Comparison of ENCODE assay signal across 8 mouse cellular contexts in the genomic region with DNA sequence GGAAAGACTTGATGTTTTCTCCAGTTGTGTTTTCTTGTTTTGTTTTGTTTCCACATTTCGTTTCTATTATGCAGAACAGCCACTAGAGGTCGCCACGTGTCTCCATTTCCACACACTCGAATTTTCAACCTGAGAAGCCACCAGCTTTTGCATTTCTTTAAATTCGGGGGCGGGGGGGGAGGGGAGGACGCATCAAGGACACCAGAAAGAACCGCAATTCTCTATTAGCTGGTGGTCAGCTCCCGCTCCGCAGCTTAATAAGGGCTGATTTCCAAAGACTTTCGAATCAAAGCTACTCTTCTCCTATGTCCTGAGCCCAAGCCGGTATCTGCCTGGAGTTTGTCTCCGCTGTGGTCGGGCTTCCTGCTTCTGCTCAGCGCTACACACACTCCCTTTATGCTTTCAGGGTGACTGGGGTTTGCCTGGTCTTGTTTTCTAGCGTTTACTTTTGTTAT. TPM values are rescaled to one million over a fixed set of nuclear protein-coding genes. Genes with fewer than 3 reads are reported as not detected.
DNase-seq lines count a peak whose midpoint lies in the region; ATAC-seq and TF ChIP-seq lines count a peak whose summit lies in the region.

No protein-coding gene starts in this region.

- no peaks in the 10 kb centered on the region for H3K79me2 ChIP-seq in myocyte (ENCODE audit: control insufficient read depth, insufficient read depth)

- WGBS in heart, embryonic 11.5 days (ENCODE audit: insufficient replicate concordance), result under 1% methylated on average over 16 of the region's 16 CpGs
- 0% methylated on average over 16 of the region's 16 CpGs for WGBS in kidney, embryonic 16.5 days
- 0% methylated on average over 16 of the region's 16 CpGs for WGBS in liver, embryonic 12.5 days (ENCODE audit: insufficient replicate concordance)

- no peaks in the 10 kb centered on the region for H3K4me1 ChIP-seq in heart, embryonic 11.5 days (ENCODE audit: control insufficient read depth, insufficient read depth, low read length)
- 0 out of 2 replicates have a peak, but pooled peaks cover 5% of the 10 kb centered on the region for H3K4me1 ChIP-seq in kidney, embryonic 16.5 days (ENCODE audit: insufficient read depth, low read length)
- peaks cover 39% of the 10 kb centered on the region; the same call in 1 of the 2 replicates for H3K4me1 ChIP-seq in liver, embryonic 12.5 days

- no peak overlapping the region for H3ac ChIP-seq in myocyte (ENCODE audit: control insufficient read depth, insufficient read length)

- no peaks in the 10 kb centered on the region for H3K27me3 ChIP-seq in heart, embryonic 11.5 days (ENCODE audit: control insufficient read depth, insufficient read depth, low read length)
- no peaks in the 10 kb centered on the region for H3K27me3 ChIP-seq in kidney, embryonic 16.5 days (ENCODE audit: insufficient read depth, low read length)
- H3K27me3 ChIP-seq in liver, embryonic 12.5 days (replicated peaks), result no peaks in the 10 kb centered on the region
- no peaks in the 10 kb centered on the region for H3K27me3 ChIP-seq in myocyte (ENCODE audit: control insufficient read depth, insufficient read depth, insufficient read length)

- no peak for ATAC-seq in heart, embryonic 11.5 days (replicated peaks; ENCODE audit: insufficient number of reproducible peaks, low FRiP score, low TSS enrichment)
- ATAC-seq in kidney, embryonic 16.5 days (ENCODE audit: low FRiP score, low TSS enrichment), result peak; percentile 84; the same call in 1 of the 2 replicates
- peak; percentile 36; the same call in 1 of the 2 replicates for ATAC-seq in liver, embryonic 12.5 days

- H3K4me3 ChIP-seq in heart, embryonic 11.5 days (ENCODE audit: low read depth, low read length), result peak overlapping the region; percentile 51
- H3K4me3 ChIP-seq in kidney, embryonic 16.5 days (ENCODE audit: low read length), result peak overlapping the region; percentile 58
- peak overlapping the region; percentile 75 for H3K4me3 ChIP-seq in liver, embryonic 12.5 days
- H3K4me3 ChIP-seq in myocyte, result peak overlapping the region; percentile 24

- no peaks in the 10 kb centered on the region for H3K36me3 ChIP-seq in heart, embryonic 11.5 days (ENCODE audit: control insufficient read depth, insufficient read depth, low read length)
- no peaks in the 10 kb centered on the region for H3K36me3 ChIP-seq in kidney, embryonic 16.5 days (ENCODE audit: insufficient read depth, low read length)
- peaks cover 27% of the 10 kb centered on the region for H3K36me3 ChIP-seq in liver, embryonic 12.5 days
- no peaks in the 10 kb centered on the region for H3K36me3 ChIP-seq in myocyte (ENCODE audit: control insufficient read depth, insufficient read depth)

- peak overlapping the region; percentile 74 for H3K9ac ChIP-seq in heart, embryonic 11.5 days (ENCODE audit: low read depth, low read length)
- H3K9ac ChIP-seq in kidney, embryonic 16.5 days (replicated peaks; ENCODE audit: low read length), result peak overlapping the region; percentile 35
- H3K9ac ChIP-seq in liver, embryonic 12.5 days, result peak overlapping the region; percentile 87

- H3K27ac ChIP-seq in heart, embryonic 11.5 days (ENCODE audit: low read depth, low read length), result peak overlapping the region; percentile 55; the same call in 1 of the 2 replicates
- no peak overlapping the region for H3K27ac ChIP-seq in kidney, embryonic 16.5 days (ENCODE audit: low read length)
- peak overlapping the region; percentile 96 for H3K27ac ChIP-seq in liver, embryonic 12.5 days

- TF ChIP-seq POLR2A in myocyte (IDR thresholded peaks at IDR 0.05; ENCODE audit: insufficient read length, low read depth), result no peak

- H3K4me2 ChIP-seq in heart, embryonic 11.5 days, result peak overlapping the region; percentile 78
- peak overlapping the region; percentile 63 for H3K4me2 ChIP-seq in kidney, embryonic 16.5 days (replicated peaks; ENCODE audit: low read depth, low read length)
- H3K4me2 ChIP-seq in liver, embryonic 12.5 days, result peak overlapping the region; percentile 80
- peak overlapping the region; percentile 99 for H3K4me2 ChIP-seq in myocyte (ENCODE audit: low read depth)

- no peaks in the 10 kb centered on the region for H3K9me3 ChIP-seq in heart, embryonic 11.5 days (replicated peaks; ENCODE audit: control insufficient read depth, low read length)
- no peaks in the 10 kb centered on the region for H3K9me3 ChIP-seq in kidney, embryonic 16.5 days (ENCODE audit: low read length)
- H3K9me3 ChIP-seq in liver, embryonic 12.5 days (replicated peaks), result no peaks in the 10 kb centered on the region

- DNase-seq in A20 (ENCODE audit: low read depth, low spot score), result peak; percentile 80
- DNase-seq in adrenal gland, adult 18-20 months (ENCODE audit: low spot score in 2 of 2), result peak; percentile 48 to 53
- peak; percentile 87 for DNase-seq in embryo, embryonic 10.5 days (ENCODE audit: low spot score)
- peak; percentile 72 to 86 for DNase-seq in spleen, postnatal 4 days (ENCODE audit: low spot score in 2 of 2)

TF ChIP-seq in myocyte, 11 proteins besides CTCF, POLR2A, EP300 and RAD21:
- no peak for TF ChIP-seq MAX (IDR thresholded peaks at IDR 0.05; ENCODE audit: low read depth)
- no peak for TF ChIP-seq USF1 (IDR thresholded peaks at IDR 0.05; ENCODE audit: low read depth)
- no peak for TF ChIP-seq TCF3 (IDR thresholded peaks at IDR 0.05; ENCODE audit: insufficient read length, low read depth)
- no peak for TF ChIP-seq POLR2AphosphoS2 (IDR thresholded peaks at IDR 0.05; ENCODE audit: insufficient read length, low read depth)
- no peak for TF ChIP-seq CEBPB (IDR thresholded peaks at IDR 0.05; ENCODE audit: insufficient read depth, poor library complexity, severe bottlenecking)
- no peak for TF ChIP-seq SRF (IDR thresholded peaks at IDR 0.05; ENCODE audit: control insufficient read depth, insufficient read length, low read depth)
- no peak for TF ChIP-seq REST (IDR thresholded peaks at IDR 0.05; ENCODE audit: insufficient read depth, insufficient read length)
- no peak for TF ChIP-seq MYOG (IDR thresholded peaks at IDR 0.05; ENCODE audit: control insufficient read depth in 1 of 3, insufficient read depth in 1 of 3, insufficient read length in 2 of 3, low read depth in 2 of 3)
- TF ChIP-seq MYOD1 (IDR thresholded peaks at IDR 0.05; ENCODE audit: control insufficient read depth in 1 of 3, insufficient read length in 2 of 3, low read depth in 2 of 3), result no peak
- TF ChIP-seq E2F4 (IDR thresholded peaks at IDR 0.05; ENCODE audit: insufficient read depth), result no peak
- no peak for TF ChIP-seq TCF12 (IDR thresholded peaks at IDR 0.05; ENCODE audit: insufficient read depth, poor library complexity, severe bottlenecking)

RNA-seq across cellular contexts. Expression of gene Gypa, which starts 0.6 kb away (rescaled TPM):
- under 1 TPM in 1 of 2 experiments, not detected in 1; 0.51 TPM for total RNA-seq in adrenal gland, adult 18-20 months (2021)
- 51.9 and 61.0 TPM in 2 replicates for polyA plus RNA-seq in heart, embryonic 11.5 days (2014; fragmentation: Nextera tagmentation; extraction: Ambion mirVana)
- polyA plus RNA-seq in kidney, embryonic 16.5 days (2015; fragmentation: Nextera tagmentation; extraction: Ambion mirVana), result 4.9 and 5.7 TPM in 2 replicates
- polyA plus RNA-seq in liver, embryonic 12.5 days (2016; fragmentation: Nextera tagmentation; extraction: Ambion mirVana), result 495 and 540 TPM in 2 replicates
- polyA plus RNA-seq in myocyte (2012; fragmentation: generic; extraction: Trizol), result not detected

Comparison
In these comparisons a context has a peak if more than half of its experiments do, and no peak if none do; other contexts are left out.
1. H3K4me3 ChIP-seq: peak in every context shown above with its lines; median percentile 75 in liver, embryonic 12.5 days; 58 in kidney, embryonic 16.5 days; 51 in heart, embryonic 11.5 days; 24 in myocyte.
2. H3K9ac ChIP-seq: peak in every context shown above with its lines; median percentile 87 in liver, embryonic 12.5 days; 74 in heart, embryonic 11.5 days; 35 in kidney, embryonic 16.5 days.